Mouse (Mus musculus): Measurements from ENCODE around the gene Aldh3a1. TPM values are rescaled to one million over a fixed set of nuclear protein-coding genes. Genes with fewer than 3 reads are reported as not detected.

Gene Aldh3a1
- polyA plus RNA-seq, 1 experiment from 2014 or later: 2.1 TPM

DNA sequence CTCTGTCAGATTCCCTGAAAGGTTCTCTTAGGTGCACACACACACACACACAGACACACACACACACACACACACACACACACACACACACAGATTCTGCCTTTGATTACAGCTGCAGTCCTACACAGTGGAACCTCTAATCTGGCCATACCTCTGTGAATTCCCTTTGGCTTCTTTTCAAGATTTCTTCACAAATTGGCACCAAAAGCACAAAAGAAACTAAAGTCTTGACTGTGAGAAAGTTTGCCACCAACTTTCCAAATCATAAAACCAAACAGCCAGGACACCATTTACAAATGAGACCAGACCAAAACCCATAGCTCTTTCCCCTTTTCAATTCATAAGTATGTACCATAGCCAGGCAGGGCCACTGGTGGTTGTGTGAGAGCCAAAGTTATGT lies 9.4 kb upstream of the Aldh3a1 start:
- Histone ChIP-seq H3K36me3 (no peaks in the 10 kb centered on the region), H3K9me3 (no peaks in the 10 kb centered on the region), H3K4me2 (no peak overlapping the region), H3K27me3 (peaks cover 12% of the 10 kb centered on the region; the same call in 1 of the 2 replicates), H3K4me1 (peaks cover 8% of the 10 kb centered on the region; the same call in 1 of the 2 replicates), H3K4me3 (no peak overlapping the region), H3K27ac (no peak overlapping the region), H3K9ac (no peak overlapping the region)
- no peak for ATAC-seq (ENCODE audit: insufficient number of reproducible peaks, insufficient read depth, low FRiP score, low TSS enrichment, low read depth)

DNA sequence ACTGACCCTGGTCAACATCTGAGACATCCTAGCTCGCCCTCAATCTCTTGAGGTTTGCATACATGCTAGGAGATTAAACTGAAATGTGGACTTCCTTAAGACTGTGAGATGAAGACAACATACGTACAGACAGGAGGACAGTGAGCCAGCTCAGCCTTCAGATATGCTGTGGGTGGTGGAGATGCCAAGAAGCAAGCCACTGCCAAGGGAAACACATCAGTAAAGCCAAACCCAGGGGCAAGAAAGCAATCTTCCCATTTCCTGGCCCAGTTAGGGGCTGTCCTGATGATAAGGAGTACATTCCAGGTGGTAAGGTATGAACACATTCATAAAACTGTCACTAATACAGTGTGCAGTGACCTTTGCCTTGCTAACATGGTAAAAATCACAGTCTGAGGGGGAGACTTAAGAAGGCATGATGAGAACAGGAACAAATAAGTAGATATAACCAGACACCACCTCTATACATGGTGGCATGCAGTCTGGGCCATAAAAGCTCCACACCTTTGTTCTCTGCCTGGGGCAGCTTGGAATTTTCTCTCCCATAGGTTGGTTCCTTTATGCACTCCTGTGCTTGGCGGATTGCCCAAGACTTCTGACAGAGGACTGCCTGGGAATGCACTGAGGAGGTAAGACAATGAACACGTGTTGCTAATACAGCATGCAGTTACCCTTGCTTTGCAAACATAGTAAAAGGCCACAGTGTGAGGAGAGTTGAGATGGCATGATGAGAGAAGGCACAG lies 7.5 kb upstream of the Aldh3a1 start:
- Histone ChIP-seq H3K4me3 (no peak overlapping the region), H3K9ac (no peak overlapping the region), H3K27ac (no peak overlapping the region; the same call in 1 of the 2 replicates), H3K27me3 (no peaks in the 10 kb centered on the region), H3K4me1 (peaks cover 8% of the 10 kb centered on the region; the same call in 1 of the 2 replicates), H3K4me2 (no peak overlapping the region), H3K9me3 (no peaks in the 10 kb centered on the region), H3K36me3 (no peaks in the 10 kb centered on the region)
- WGBS: 61% methylated on average over 4 of the region's 4 CpGs
- ATAC-seq (ENCODE audit: insufficient number of reproducible peaks, insufficient read depth, low FRiP score, low TSS enrichment, low read depth): no peak

DNA sequence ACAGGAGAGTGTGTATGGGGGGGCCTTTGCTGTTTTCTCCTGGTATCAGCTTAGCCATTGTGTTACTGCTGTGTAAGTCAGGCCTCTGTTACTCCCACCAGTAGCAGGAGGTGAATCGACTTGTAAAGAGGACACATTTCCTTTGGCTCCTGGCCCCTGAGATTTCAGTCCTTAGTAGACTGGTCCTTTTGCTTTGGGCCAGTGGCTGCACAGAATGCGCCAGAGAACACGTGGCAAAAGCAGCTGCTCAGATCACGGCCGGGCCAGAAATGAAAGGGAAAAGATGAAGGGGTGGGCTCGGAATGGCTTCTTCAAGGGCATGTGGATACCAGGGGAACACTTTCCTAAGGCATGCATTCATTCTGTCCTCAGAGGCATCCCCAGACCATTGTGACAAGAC lies 5.2 kb upstream of the Aldh3a1 start:
- H3K4me3 ChIP-seq: no peak overlapping the region
- ATAC-seq (ENCODE audit: insufficient number of reproducible peaks, insufficient read depth, low FRiP score, low TSS enrichment, low read depth): no peak
- H3K4me2 ChIP-seq: no peak overlapping the region
- 85% methylated on average over 6 of the region's 6 CpGs for WGBS
- peaks cover 19% of the 10 kb centered on the region for H3K4me1 ChIP-seq
- no peaks in the 10 kb centered on the region for H3K9me3 ChIP-seq
- H3K9ac ChIP-seq: no peak overlapping the region
- no peak overlapping the region for H3K27ac ChIP-seq
- H3K36me3 ChIP-seq: no peaks in the 10 kb centered on the region
- H3K27me3 ChIP-seq: no peaks in the 10 kb centered on the region

DNA sequence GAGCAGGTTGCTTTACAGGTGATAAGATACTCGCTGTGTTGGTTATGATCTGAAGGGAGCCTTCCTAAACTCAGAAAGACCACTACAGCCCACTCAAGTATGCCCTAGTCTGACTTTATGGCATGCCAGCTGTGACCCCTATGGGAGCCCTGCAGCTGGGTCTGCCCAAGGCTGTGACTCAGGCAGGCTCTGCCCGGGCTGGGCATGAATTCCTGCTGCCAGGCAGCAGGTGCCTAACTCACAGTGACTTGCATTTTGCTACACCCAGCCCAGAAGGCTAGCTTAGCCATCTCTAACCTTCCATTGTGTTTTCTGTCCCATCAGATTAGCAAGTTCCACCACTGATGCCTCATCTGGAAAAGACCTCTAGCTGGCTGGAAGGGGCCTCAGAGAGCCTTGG lies 4.5 kb upstream of the Aldh3a1 start:
- Histone ChIP-seq H3K9me3 (no peaks in the 10 kb centered on the region), H3K4me3 (no peak overlapping the region), H3K4me2 (no peak overlapping the region), H3K27me3 (no peaks in the 10 kb centered on the region), H3K27ac (no peak overlapping the region), H3K4me1 (peaks cover 25% of the 10 kb centered on the region), H3K36me3 (no peaks in the 10 kb centered on the region), H3K9ac (no peak overlapping the region)
- no peak for ATAC-seq (ENCODE audit: insufficient number of reproducible peaks, insufficient read depth, low FRiP score, low TSS enrichment, low read depth)
- 86% methylated on average over 2 of the region's 2 CpGs for whole genome bisulfite sequencing

DNA sequence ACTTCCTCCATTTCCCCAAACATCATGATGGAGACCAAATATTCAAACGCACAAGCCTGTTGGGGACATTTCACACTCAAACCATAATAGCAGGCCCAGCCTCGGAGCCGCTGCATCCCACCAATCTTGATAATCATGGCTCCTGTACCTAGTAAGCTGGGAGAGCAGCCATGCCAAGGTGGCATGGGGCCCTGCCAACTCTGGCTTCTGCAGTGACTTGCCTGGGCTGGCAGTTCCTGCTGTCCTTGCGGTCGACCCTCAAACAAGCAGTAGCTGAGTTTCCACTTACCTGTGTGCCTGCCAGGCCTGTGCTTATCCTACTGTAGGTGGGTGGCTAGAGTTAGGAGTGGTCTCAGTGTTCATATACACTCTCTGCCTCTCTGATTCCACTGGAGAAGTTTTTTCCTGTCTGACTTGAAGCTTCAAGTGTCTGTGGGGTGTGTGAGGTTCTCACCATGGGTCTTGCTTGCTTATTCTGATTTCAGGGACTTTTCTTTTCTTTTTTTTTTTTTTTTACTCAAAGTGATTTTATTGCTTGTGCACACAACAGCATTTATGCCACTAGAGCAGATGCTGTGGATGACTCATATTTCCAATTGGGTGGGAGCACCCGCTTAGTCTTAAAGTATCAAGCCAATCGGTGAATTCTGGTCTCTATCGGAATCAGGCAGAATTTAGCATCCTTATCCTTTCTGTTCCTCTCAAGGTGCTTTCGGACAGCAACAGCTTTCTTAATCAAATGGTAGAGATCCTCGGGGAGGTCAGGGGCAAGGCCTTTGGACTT lies 2.0 kb upstream of the Aldh3a1 start:
- peaks cover 30% of the 10 kb centered on the region for H3K4me1 ChIP-seq
- no peak overlapping the region for H3K4me3 ChIP-seq
- 94% methylated on average over 10 of the region's 10 CpGs for WGBS

DNA sequence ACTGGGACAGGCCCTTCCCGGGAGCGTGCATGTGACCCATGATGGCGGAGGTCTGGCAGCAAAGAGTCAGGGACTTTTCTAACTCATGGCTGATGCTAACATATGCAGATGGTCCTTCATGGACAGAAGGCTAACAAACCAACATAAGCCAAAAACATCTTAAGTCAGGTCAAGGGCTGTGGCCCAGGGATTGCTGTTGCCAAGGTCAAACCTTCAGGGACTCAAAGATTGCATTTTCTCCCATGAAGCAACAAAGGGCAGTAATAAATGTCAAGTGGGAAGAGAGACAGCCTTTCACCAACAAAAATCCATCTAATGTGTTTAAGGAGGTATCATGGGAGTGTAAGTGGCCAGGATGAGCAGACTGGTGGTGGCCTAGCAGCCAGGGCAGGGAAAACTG lies 1.2 kb upstream of the Aldh3a1 start:
- ATAC-seq (ENCODE audit: insufficient number of reproducible peaks, insufficient read depth, low FRiP score, low TSS enrichment, low read depth): no peak
- WGBS: 94% methylated on average over 3 of the region's 3 CpGs
- H3K4me2 ChIP-seq: no peak overlapping the region

More for the DNA sequence above, 2.0 kb upstream of the Aldh3a1 start:
- Histone ChIP-seq H3K4me2 (no peak overlapping the region), H3K27me3 (peaks cover 11% of the 10 kb centered on the region; the same call in 1 of the 2 replicates), H3K9ac (no peak overlapping the region), H3K27ac (no peak overlapping the region), H3K36me3 (no peaks in the 10 kb centered on the region), H3K9me3 (no peaks in the 10 kb centered on the region)
- ATAC-seq (ENCODE audit: insufficient number of reproducible peaks, insufficient read depth, low FRiP score, low TSS enrichment, low read depth): no peak

DNA sequence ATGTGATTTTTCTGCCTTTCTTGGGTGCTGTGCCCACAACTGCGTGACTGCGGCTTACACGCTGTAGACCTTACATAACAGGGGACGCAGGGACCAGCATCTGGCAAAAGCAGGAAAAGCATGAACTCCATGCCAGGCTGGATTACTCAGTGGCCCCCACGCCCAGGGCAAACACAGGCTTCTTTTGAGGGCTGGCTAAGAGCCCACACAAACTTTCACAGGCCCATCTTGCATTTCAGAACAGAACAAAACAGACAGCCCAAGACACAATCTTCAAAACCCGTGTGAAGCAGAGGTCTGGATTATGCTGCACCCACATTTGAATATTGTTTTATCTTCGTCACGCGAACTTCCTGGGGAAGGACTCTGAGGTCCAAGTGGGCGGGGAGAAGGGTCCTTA lies 979 bp downstream of the Aldh3a1 start:
- ATAC-seq (ENCODE audit: insufficient number of reproducible peaks, insufficient read depth, low FRiP score, low TSS enrichment, low read depth): no peak

More for the DNA sequence above, 1.2 kb upstream of the Aldh3a1 start:
- peaks cover 30% of the 10 kb centered on the region for H3K4me1 ChIP-seq
- H3K9ac ChIP-seq: no peak overlapping the region
- no peak overlapping the region for H3K4me3 ChIP-seq
- peaks cover 16% of the 10 kb centered on the region for H3K27me3 ChIP-seq
- no peaks in the 10 kb centered on the region for H3K36me3 ChIP-seq
- no peak overlapping the region for H3K27ac ChIP-seq
- H3K9me3 ChIP-seq: no peaks in the 10 kb centered on the region

DNA sequence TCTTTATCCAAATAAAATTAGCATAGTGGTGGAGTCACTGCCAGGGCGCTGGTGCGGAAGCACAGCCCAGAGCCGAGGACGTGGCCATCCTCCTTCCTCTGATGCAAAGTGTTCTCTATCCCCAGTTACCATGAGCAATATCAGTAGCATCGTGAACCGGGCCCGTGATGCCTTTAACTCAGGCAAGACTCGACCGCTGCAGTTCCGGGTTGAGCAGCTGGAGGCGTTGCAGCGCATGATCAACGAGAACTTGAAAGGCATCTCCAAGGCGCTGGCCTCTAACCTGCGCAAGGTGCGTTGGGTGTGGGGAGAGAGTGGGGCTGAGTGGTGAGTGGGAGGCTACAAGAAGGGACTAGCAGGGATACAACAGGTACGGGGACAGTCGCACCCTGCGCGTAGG lies 4.8 kb downstream of the Aldh3a1 start:
- H3K9ac ChIP-seq: no peak overlapping the region
- no peaks in the 10 kb centered on the region for H3K36me3 ChIP-seq
- no peak overlapping the region for H3K4me3 ChIP-seq
- no peak overlapping the region for H3K4me2 ChIP-seq
- H3K27ac ChIP-seq: no peak overlapping the region
- H3K9me3 ChIP-seq: no peaks in the 10 kb centered on the region
- peaks cover 45% of the 10 kb centered on the region for H3K27me3 ChIP-seq
- 30% methylated on average over 20 of the region's 20 CpGs for WGBS
- H3K4me1 ChIP-seq: peaks cover 23% of the 10 kb centered on the region
- no peak for ATAC-seq (ENCODE audit: insufficient number of reproducible peaks, insufficient read depth, low FRiP score, low TSS enrichment, low read depth)

More for the DNA sequence above, 979 bp downstream of the Aldh3a1 start:
- peak overlapping the region; percentile 48 for H3K27ac ChIP-seq
- no peaks in the 10 kb centered on the region for H3K9me3 ChIP-seq
- peaks cover 33% of the 10 kb centered on the region for H3K4me1 ChIP-seq
- H3K4me2 ChIP-seq: no peak overlapping the region
- H3K9ac ChIP-seq: no peak overlapping the region
- H3K4me3 ChIP-seq: no peak overlapping the region
- H3K27me3 ChIP-seq: peaks cover 37% of the 10 kb centered on the region
- WGBS: 67% methylated on average over 10 of the region's 10 CpGs
- H3K36me3 ChIP-seq: no peaks in the 10 kb centered on the region

DNA sequence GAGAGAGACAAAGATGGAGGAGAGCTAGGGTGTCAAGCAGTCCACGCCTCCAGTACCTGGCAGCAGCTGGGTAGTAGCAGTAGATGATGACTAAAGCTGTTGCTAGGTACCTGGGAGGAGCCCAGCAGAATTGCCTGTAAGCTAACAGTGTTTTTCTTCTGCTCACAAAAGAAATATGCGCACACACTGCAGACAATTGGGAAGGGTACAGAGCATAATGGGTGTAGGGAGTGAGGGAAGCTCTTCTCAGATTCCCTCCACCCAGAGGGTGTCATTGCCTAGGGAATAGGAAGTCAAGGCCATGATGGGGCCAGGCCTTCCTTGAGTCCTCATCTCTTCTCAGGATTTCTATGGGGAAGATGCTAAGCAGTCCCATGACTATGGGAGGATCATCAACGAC lies 8.6 kb downstream of the Aldh3a1 start:
- Histone ChIP-seq H3K4me3 (no peak overlapping the region), H3K9me3 (no peaks in the 10 kb centered on the region), H3K9ac (no peak overlapping the region), H3K4me1 (0 out of 2 replicates have a peak, but pooled peaks cover 2% of the 10 kb centered on the region), H3K4me2 (no peak overlapping the region), H3K36me3 (no peaks in the 10 kb centered on the region), H3K27ac (no peak overlapping the region), H3K27me3 (peaks cover 31% of the 10 kb centered on the region)
- 94% methylated on average over 3 of the region's 3 CpGs for WGBS
- ATAC-seq (ENCODE audit: insufficient number of reproducible peaks, insufficient read depth, low FRiP score, low TSS enrichment, low read depth): no peak

DNA sequence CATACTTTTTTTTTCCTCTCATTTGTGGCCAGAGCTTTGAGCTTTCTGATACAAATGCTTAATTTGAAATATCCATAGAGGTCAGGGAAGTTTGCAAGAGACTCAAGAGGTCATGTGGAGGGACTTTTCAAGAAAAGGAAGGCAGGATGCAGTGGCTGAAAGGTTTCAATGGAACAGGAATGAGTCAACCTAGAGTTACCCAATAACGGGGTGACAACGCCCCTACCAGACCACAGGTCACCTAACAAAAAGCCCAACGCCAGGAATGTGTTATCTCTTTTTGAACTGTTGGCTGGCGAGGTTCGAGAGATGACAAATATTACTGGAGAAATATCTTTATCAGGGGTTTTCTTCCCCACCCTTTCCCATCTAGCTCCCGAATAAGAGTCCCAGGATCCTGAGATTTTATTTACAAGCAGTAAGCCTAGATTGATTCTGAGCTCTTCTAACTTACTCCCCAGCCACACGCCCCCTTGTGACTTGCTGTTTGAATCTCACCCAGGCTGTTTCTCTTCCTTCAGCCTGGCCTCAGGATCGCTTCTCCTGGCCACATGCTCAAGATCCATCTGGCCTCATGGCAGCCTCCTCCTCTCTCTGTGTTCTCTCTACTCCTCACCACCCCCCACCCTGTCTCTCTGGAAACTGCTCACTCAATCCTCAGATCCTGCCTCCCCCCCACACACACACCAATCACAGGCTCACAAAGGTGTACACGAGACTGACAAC lies 13.0 kb downstream of the Aldh3a1 start:
- 75% methylated on average over 9 of the region's 9 CpGs for WGBS
- H3K4me1 ChIP-seq: no peaks in the 10 kb centered on the region

DNA sequence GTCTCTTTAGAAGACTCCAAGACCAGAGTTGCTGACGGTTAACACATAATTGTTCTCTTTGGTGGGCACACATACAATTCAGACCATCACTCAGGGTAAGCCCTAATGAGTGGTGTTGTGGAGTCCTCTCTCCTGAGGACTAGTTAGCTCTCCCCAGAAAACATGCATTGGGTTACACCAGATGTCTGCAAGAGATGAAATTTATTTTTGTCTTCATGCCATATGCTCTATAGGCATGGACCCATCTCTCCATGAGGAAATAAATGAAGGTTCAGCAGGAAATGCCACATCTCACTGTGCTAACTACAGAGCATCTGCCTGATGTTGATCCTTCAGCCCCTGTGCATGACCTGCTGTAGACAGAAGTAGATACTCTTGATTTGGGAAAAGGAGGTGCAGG lies 14.7 kb downstream of the Aldh3a1 start:
- Histone ChIP-seq H3K4me3 (no peak overlapping the region), H3K27ac (no peak overlapping the region), H3K36me3 (no peaks in the 10 kb centered on the region), H3K9me3 (no peaks in the 10 kb centered on the region), H3K4me1 (0 out of 2 replicates have a peak, but pooled peaks cover 8% of the 10 kb centered on the region), H3K9ac (no peak overlapping the region), H3K4me2 (no peak overlapping the region), H3K27me3 (no peaks in the 10 kb centered on the region)
- ATAC-seq (ENCODE audit: insufficient number of reproducible peaks, insufficient read depth, low FRiP score, low TSS enrichment, low read depth): no peak
- WGBS: 40% methylated on average over 1 of the region's 1 CpGs

More for the DNA sequence above, 13.0 kb downstream of the Aldh3a1 start:
- no peaks in the 10 kb centered on the region for H3K9me3 ChIP-seq
- no peaks in the 10 kb centered on the region for H3K27me3 ChIP-seq
- H3K27ac ChIP-seq: no peak overlapping the region
- H3K9ac ChIP-seq: no peak overlapping the region
- no peaks in the 10 kb centered on the region for H3K36me3 ChIP-seq
- H3K4me2 ChIP-seq: no peak overlapping the region
- no peak for ATAC-seq (ENCODE audit: insufficient number of reproducible peaks, insufficient read depth, low FRiP score, low TSS enrichment, low read depth)
- H3K4me3 ChIP-seq: no peak overlapping the region

Data from embryonic facial prominence, embryonic 13.5 days (tissue).